Mouse (Mus musculus) neural tube, embryonic 11.5 days (tissue): ENCODE measurements around the gene Gm5580. TPM values are rescaled to one million over a fixed set of nuclear protein-coding genes. Genes with fewer than 3 reads are reported as not detected.
"Not testable (repeated sequence)": the region's sequence is repeated elsewhere in the genome, so short reads cannot be mapped to it uniquely, and the experiment has no call there.

Source experiments
- ATAC-seq: fragments of 200-750 bp; cut with Nextera tagmentation; 2 replicates; pipeline ENCODE4 v1.8.0; 2017; ENCODE audit warnings: moderate number of reproducible peaks, mild to moderate bottlenecking, moderate TSS enrichment, moderate library complexity; ENCODE audit not compliant: insufficient read depth, low FRiP score, low TSS enrichment
- DNase-seq: peaks from one replicate; pipeline ENCODE4 v3.0.0-alpha.2; 2015; ENCODE audit warnings: low spot score
- H3K27ac ChIP-seq: fragments of 300-500 bp; sonication (generic); 2 replicates; pipeline ENCODE4 v1.5.1; 2014; ENCODE audit warnings: low read depth, mild to moderate bottlenecking, low read length
- H3K27me3 ChIP-seq: fragments of 300-500 bp; sonication (generic); 2 replicates; pipeline ENCODE4 v1.6.1; 2014; ENCODE audit warnings: mild to moderate bottlenecking, low read length, mixed read lengths; ENCODE audit not compliant: control insufficient read depth, insufficient read depth
- H3K36me3 ChIP-seq: fragments of 300-500 bp; sonication (generic); 2 replicates; pipeline ENCODE4 v1.6.1; 2014; ENCODE audit warnings: mild to moderate bottlenecking, low read length, moderate library complexity, mixed read lengths; ENCODE audit not compliant: control insufficient read depth, insufficient read depth
- H3K4me1 ChIP-seq: fragments of 300-500 bp; sonication (generic); 2 replicates; pipeline ENCODE4 v1.6.1; 2014; ENCODE audit warnings: low read length, mixed read lengths; ENCODE audit not compliant: control insufficient read depth, insufficient read depth
- H3K4me2 ChIP-seq: fragments of 300-500 bp; sonication (generic); 2 replicates; pipeline ENCODE4 v1.6.1; 2014; ENCODE audit warnings: low read depth, mild to moderate bottlenecking, moderate library complexity
- H3K4me3 ChIP-seq: fragments of 300-500 bp; sonication (generic); 2 replicates; pipeline ENCODE4 v1.5.1; 2014; ENCODE audit warnings: low read depth, low read length
- H3K9ac ChIP-seq: fragments of 300-500 bp; sonication (generic); 2 replicates; pipeline ENCODE4 v1.6.1; 2014; ENCODE audit warnings: mild to moderate bottlenecking, low read length
- H3K9me3 ChIP-seq: fragments of 300-500 bp; sonication (generic); 2 replicates; pipeline ENCODE4 v1.6.1; 2016; ENCODE audit warnings: low read length; ENCODE audit not compliant: control insufficient read depth
- WGBS: fragments of 180-500 bp; shearing (Covaris S2); extraction: QIAGEN DNeasy Blood & Tissue Kit; methylation state at CpG from one replicate; pipeline ENCODE4 v1.1.7; 2014; 5-methylcytosine and 5-hydroxymethylcytosine counted together
- polyA plus RNA-seq: library from polyadenylated mRNA; unstranded; fragments of >200 nt; fragmentation: Nextera tagmentation; extraction: Ambion mirVana; gene quantifications from 2 replicates; pipeline ENCODE4 v1.2.1, GENCODE M21; 2014

Gm5580 gene
- polyA plus RNA-seq: 0.31 and 0.43 TPM in 2 replicates

DNA sequence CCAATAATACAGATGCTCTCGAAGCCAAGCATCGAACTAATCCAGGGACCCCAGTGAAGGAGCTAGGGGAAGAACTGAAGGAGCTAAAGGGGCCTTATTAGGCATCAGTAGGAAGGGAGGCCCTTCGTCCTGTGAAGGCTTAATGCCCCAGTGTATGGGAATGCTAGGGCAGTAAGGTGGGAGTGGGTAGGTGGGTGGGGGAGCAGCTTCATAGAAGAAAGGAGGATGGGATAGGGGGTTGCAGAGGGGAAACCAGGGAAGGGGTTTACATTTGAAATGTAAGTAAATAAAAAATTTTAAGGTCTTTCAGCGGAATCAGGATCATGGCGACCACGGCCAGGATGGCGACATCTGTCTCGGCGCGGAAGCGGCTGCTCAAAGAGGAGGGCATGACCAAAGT is at the start of gene Gm5580:
TSS of gene Gm5580 (plus strand) at position 301 of the 400 bp plus-strand sequence.
- H3K36me3 ChIP-seq, DNase-seq, H3K4me2 ChIP-seq, H3K27ac ChIP-seq, H3K9me3 ChIP-seq, H3K4me3 ChIP-seq, H3K4me1 ChIP-seq, H3K9ac ChIP-seq, H3K27me3 ChIP-seq, ATAC-seq: not testable (repeated sequence)
- WGBS: 98% methylated on average over 11 of the region's 11 CpGs

DNA sequence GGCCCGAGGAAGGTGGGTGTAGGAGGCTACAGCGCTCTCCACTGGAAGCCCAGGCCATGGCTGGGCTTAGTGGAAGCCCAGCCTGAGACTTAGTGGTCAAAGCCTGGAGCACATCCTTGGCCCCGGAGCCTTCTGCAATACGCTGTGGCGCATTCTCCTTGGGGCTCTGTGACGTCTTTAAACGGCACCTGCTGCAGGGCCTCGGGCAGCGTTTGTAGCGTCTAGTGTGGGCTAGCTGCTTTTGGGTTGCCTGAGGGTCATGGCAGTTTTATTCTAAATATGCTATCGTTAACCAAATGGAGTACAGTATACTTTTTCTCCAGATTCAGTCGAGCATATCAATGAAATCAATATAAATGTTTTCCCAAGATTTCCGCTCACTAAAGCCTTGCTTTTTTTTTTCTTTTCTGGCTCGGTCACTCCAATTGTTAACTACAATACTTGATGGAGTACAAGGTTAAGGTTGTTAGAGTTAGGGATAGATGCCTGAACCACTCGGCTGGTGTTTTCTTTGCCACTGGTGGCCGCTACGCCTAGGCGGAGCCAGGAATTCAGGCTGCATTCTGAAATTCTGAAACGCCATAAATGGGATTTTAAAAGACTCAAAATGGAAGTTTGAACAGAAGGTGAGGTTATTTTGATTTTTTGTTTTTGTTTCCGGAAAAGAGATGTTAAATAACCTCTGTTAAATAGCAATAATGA is 44.5 kb upstream of the Gm5580 start, which contains the start of gene Olfr212:
TSS of gene Olfr212 (plus strand) at position 215 of the 702 bp plus-strand sequence.
- not testable (repeated sequence) for H3K4me1 ChIP-seq, H3K4me2 ChIP-seq, H3K9ac ChIP-seq, H3K27me3 ChIP-seq, DNase-seq, H3K36me3 ChIP-seq, H3K4me3 ChIP-seq, H3K9me3 ChIP-seq, ATAC-seq, H3K27ac ChIP-seq
- WGBS: 89% methylated on average over 19 of the region's 20 CpGs

DNA sequence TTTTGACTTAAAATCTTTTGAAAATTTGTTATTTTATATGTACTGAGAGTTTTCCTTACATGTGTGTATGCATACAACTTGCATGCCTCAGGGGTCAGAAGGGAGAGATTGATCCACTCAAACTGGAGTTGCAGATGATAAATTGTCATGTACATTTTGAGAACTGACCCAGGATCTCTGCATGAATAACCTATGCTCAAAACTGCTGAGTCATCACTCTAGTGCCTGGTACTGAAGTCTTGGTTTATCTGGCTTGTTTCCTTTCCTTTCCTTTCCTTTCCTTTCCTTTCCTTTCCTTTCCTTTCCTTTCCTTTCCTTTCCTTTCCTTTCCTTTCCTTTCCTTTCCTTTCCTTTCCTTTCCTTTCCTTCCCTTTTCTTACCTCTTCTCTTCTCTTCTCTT is 36.1 kb upstream of the Gm5580 start:
- Histone ChIP-seq H3K9me3 (no peaks in the 10 kb centered on the region), H3K4me1 (no peaks in the 10 kb centered on the region), H3K9ac (no peak overlapping the region), H3K27me3 (no peaks in the 10 kb centered on the region), H3K4me3 (no peak overlapping the region), H3K4me2 (no peak overlapping the region), H3K27ac (no peak overlapping the region), H3K36me3 (no peaks in the 10 kb centered on the region)
- DNase-seq (no peak), ATAC-seq (no peak)

DNA sequence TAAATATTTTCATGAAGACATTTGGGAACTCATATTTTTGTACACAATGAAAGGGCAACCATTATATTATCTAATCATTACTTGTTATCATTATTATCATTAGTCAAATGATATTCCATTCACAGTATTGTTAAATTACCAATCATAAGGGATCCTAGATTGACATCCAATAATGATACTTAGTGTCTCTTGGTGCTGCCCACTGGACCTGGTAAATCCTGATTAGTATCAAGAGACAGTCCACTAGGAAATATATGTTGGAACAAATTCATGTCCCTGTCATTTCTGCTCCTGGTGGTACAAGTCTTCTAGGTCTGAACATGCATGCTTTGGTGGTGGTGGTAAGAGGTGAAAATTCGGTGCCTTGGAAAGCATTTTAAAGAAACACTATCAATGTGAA is 12.8 kb upstream of the Gm5580 start, which contains the start of gene Olfr213:
TSS of gene Olfr213 (plus strand) at position 301 of the 400 bp plus-strand sequence.
- Histone ChIP-seq H3K36me3 (no peaks in the 10 kb centered on the region), H3K9me3 (no peaks in the 10 kb centered on the region), H3K9ac (no peak within 1 kb of the TSS), H3K27me3 (no peaks in the 10 kb centered on the region), H3K4me3 (no peak within 1 kb of the TSS), H3K4me2 (no peak within 1 kb of the TSS), H3K4me1 (no peaks in the 10 kb centered on the region), H3K27ac (no peak within 1 kb of the TSS)
- DNase-seq (no peak), ATAC-seq (no peak)
- WGBS: 81% methylated on average over 1 of the region's 1 CpGs

DNA sequence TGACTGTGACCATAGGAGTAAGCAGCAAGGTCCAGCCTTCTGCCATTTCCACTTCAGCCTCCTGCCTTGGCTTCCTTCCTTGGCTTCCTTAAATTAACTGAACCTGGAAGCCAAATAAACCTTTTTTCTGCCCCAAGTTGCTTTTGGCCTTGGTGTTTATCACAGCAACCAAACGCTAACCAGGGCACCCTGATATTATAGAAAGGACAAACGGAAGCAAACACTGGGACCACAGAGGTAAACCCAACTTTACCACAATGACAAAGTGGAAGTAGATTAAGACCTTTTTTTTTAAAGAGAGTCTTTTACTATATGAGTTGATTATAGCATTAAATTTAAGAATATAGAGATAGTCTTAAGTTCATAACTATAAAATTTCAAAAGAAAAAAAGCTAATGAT is 8.4 kb upstream of the Gm5580 start:
- no peaks in the 10 kb centered on the region for H3K27me3 ChIP-seq
- no peaks in the 10 kb centered on the region for H3K4me1 ChIP-seq
- no peaks in the 10 kb centered on the region for H3K36me3 ChIP-seq
- DNase-seq: no peak
- no peak for ATAC-seq
- 89% methylated on average over 2 of the region's 2 CpGs for WGBS
- no peak overlapping the region for H3K4me2 ChIP-seq
- no peak overlapping the region for H3K9ac ChIP-seq
- no peak overlapping the region for H3K27ac ChIP-seq
- H3K4me3 ChIP-seq: no peak overlapping the region
- no peaks in the 10 kb centered on the region for H3K9me3 ChIP-seq

DNA sequence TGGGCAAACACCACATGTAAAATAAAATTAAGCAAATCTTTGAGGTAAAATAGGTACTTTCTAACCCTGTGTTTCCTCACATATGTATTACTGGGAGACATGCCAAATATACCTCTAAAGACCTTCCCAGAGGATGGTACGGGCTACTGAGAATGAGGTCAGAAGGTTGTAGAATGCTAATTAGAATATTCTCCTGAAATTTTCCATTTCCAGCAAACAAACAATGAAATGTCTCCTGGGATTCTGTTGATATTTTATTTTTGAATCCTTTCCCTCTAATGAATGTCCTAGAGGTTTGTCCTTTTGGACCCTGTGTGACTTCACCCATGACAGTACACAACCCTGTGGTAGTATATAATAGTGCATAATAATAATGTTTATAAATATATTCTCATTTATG is 3.0 kb downstream of the Gm5580 start, which contains the start of gene Olfr214:
TSS of gene Olfr214 (plus strand) at position 301 of the 400 bp plus-strand sequence.
- 96% methylated on average over 1 of the region's 1 CpGs for WGBS
- no peak for ATAC-seq
- H3K4me3 ChIP-seq: no peak within 1 kb of the TSS
- H3K27me3 ChIP-seq: no peaks in the 10 kb centered on the region
- H3K9ac ChIP-seq: no peak within 1 kb of the TSS
- DNase-seq: no peak
- H3K36me3 ChIP-seq: no peaks in the 10 kb centered on the region
- H3K4me2 ChIP-seq: no peak within 1 kb of the TSS
- H3K4me1 ChIP-seq: no peaks in the 10 kb centered on the region
- H3K9me3 ChIP-seq: no peaks in the 10 kb centered on the region
- no peak within 1 kb of the TSS for H3K27ac ChIP-seq

DNA sequence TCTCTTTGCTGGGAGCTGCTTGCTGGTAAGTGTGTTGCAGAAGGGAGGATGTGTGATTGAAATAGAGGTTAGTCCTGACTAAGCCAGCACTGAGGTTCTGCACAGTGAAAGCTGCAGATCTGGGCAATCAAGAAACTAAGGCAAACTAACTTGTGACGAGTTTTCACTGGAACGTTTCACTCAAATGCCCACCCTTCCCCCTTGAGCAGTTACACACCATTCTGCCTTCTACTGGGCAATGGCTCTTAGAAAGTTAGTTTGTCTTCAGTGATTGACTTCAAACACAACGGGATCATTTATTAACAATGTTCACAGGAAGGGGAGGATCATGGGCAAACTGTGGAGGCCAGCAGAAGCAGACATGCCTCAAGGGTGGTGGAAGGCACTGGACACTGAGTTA is 4.0 kb downstream of the Gm5580 start:
- ATAC-seq (no peak), DNase-seq (no peak)
- no peak overlapping the region for H3K9ac ChIP-seq
- H3K4me2 ChIP-seq: no peak overlapping the region
- H3K36me3 ChIP-seq: no peaks in the 10 kb centered on the region
- no peak overlapping the region for H3K27ac ChIP-seq
- no peaks in the 10 kb centered on the region for H3K27me3 ChIP-seq
- H3K4me1 ChIP-seq: no peaks in the 10 kb centered on the region
- no peak overlapping the region for H3K4me3 ChIP-seq
- H3K9me3 ChIP-seq: no peaks in the 10 kb centered on the region
- WGBS: 65% methylated on average over 3 of the region's 3 CpGs

DNA sequence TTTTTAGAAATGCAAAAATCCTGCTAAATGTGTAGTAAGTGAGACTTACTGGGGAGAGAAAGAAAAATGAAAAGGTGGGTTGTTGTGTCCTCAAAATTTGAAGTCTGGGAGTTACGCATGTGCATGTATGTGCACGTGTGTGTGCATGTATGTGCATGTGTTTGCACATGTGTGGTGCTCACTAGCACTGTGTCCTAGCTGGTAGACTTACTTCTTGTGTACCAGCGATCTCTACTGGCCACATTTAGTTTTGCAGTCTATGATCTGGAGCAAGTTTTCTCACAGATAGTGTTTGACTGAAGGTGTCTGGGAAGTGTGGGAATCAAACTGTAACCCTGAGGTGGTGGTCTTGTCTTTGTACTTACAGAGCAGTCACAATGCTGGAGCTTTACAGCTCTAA is 18.9 kb downstream of the Gm5580 start:
- Histone ChIP-seq H3K9ac (no peak overlapping the region), H3K4me1 (no peaks in the 10 kb centered on the region), H3K27me3 (no peaks in the 10 kb centered on the region), H3K4me2 (no peak overlapping the region), H3K27ac (no peak overlapping the region), H3K36me3 (no peaks in the 10 kb centered on the region), H3K4me3 (no peak overlapping the region), H3K9me3 (no peaks in the 10 kb centered on the region)
- 31% methylated on average over 3 of the region's 3 CpGs for WGBS
- DNase-seq: peak; percentile 20
- no peak for ATAC-seq

DNA sequence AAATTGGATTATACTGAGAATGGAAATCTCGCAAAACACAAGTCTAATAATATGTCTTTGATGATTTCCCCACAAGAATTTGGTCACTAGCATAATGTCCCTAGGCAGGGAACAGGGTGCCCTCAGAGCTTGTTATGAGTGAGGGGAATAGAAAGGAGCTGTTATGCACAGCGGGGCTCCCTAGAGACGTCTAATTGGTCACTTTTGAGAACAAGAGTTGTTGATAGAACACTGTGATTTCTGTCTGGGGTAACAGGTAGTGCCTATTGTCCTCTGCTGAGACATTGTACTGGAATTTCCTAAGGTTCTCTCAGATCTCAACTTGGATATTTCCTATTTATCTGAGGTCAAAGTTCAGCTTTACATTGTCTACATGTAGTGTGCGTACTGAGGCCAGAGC is 33.2 kb downstream of the Gm5580 start, which contains the start of gene Olfr215:
TSS of gene Olfr215 (minus strand) at position 101 of the 400 bp plus-strand sequence.
- Histone ChIP-seq H3K9ac (no peak within 1 kb of the TSS), H3K4me1 (no peaks in the 10 kb centered on the region), H3K4me3 (no peak within 1 kb of the TSS), H3K4me2 (no peak within 1 kb of the TSS), H3K27me3 (no peaks in the 10 kb centered on the region), H3K9me3 (no peaks in the 10 kb centered on the region), H3K36me3 (no peaks in the 10 kb centered on the region), H3K27ac (no peak within 1 kb of the TSS)
- ATAC-seq (no peak), DNase-seq (no peak)
- 81% methylated on average over 4 of the region's 4 CpGs for WGBS
